Comparison of ENCODE assay signal across 10 mouse cellular contexts in the genomic region with DNA sequence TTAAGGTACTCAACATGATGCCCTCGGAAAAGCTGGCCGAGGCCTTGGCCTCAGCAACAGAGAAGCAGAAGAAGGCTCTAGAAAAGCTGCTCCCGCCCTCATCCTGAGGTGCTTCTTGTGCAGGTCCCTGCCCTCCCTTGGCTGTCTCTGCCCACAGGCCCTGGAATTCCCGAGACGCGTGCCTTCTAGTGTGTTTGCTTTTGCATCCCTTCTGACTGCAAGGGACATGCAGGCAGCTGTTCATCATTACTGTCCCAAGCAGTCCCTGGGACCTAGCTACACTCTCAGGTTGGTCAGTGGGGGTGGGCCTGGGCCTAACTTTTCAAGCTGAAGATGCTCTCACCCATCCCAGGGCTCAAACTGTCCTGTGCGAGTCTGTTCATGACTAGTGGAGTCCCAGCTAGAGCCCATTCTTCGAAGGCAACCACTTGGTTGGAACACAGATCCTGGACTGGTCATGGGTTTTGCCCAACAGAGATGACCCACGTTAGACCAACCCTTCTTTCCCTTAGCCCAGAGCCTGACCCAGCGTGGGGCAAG. TPM values are rescaled to one million over a fixed set of nuclear protein-coding genes. Genes with fewer than 3 reads are reported as not detected.
A peak's percentile ranks its signal among the peaks of the same experiment; 100 is the strongest.
DNase-seq lines count a peak whose midpoint lies in the region; ATAC-seq and TF ChIP-seq lines count a peak whose summit lies in the region.
"Had no signal": no experiment of that assay in that cellular context is flagged by ENCODE, and none has a peak within 500 bp of the region (broad histone marks: within the 10 kb centered on the region; RNA-seq: fewer than 3 reads in every experiment).

No protein-coding gene starts in this region.

- H3K9ac ChIP-seq in liver, embryonic 13.5 days = no peak overlapping the region
- H3K9ac ChIP-seq in liver, embryonic 11.5 days (ENCODE audit: low read depth, low read length) = no peak overlapping the region
- H3K9ac ChIP-seq in forebrain, postnatal 0 days = no peak overlapping the region
- H3K9ac ChIP-seq in midbrain, embryonic 16.5 days (ENCODE audit: low read depth, low read length) = no peak overlapping the region

- peaks cover 60% of the 10 kb centered on the region for H3K36me3 ChIP-seq in liver, embryonic 13.5 days
- H3K36me3 ChIP-seq in liver, embryonic 11.5 days (ENCODE audit: control insufficient read depth, insufficient read depth, low read length) = peaks cover 47% of the 10 kb centered on the region
- peaks cover 67% of the 10 kb centered on the region for H3K36me3 ChIP-seq in forebrain, postnatal 0 days (ENCODE audit: insufficient read depth)
- H3K36me3 ChIP-seq in midbrain, embryonic 16.5 days (ENCODE audit: control insufficient read depth, insufficient read depth, low read length) = peaks cover 8% of the 10 kb centered on the region

- peak overlapping the region; percentile 86; the same call in 1 of the 2 replicates for H3K4me3 ChIP-seq in liver, embryonic 13.5 days (replicated peaks)
- no peak overlapping the region for H3K4me3 ChIP-seq in liver, embryonic 11.5 days (ENCODE audit: low read depth, low read length)
- H3K4me3 ChIP-seq in forebrain, postnatal 0 days (ENCODE audit: low read depth, low read length) = no peak overlapping the region
- H3K4me3 ChIP-seq in midbrain, embryonic 16.5 days (ENCODE audit: low read depth, low read length) = no peak overlapping the region

- H3K4me1 ChIP-seq in liver, embryonic 13.5 days (replicated peaks) = peaks cover 24% of the 10 kb centered on the region
- peaks cover 5% of the 10 kb centered on the region for H3K4me1 ChIP-seq in liver, embryonic 11.5 days (replicated peaks; ENCODE audit: control insufficient read depth, insufficient read depth, low read length)
- H3K4me1 ChIP-seq in forebrain, postnatal 0 days (ENCODE audit: insufficient read depth) = peaks cover 8% of the 10 kb centered on the region; the same call in 1 of the 2 replicates
- peaks cover 15% of the 10 kb centered on the region; the same call in 1 of the 2 replicates for H3K4me1 ChIP-seq in midbrain, embryonic 16.5 days (ENCODE audit: control insufficient read depth, insufficient read depth, low read length)

- DNase-seq in heart, adult 11 months = peak; percentile 93
- DNase-seq in heart, postnatal 25 days (ENCODE audit: low spot score) = no peak
- DNase-seq in liver, embryonic 13.5 days = no peak
- DNase-seq in liver, embryonic 11.5 days (ENCODE audit: low spot score) = no peak
- DNase-seq in forebrain, postnatal 0 days = no peak
- DNase-seq in urinary bladder, adult 18-20 months (ENCODE audit: low spot score in 2 of 2) = no peak
- DNase-seq: cerebellum, adult 11 months had no signal

- intact Hi-C loops in heart, postnatal 25 days (cut with DNase I) = loop anchor here (2.0 kb wide), 1 partner anchor 54 kb away; the partner anchor contains the start of gene Mgrn1

- H3K4me2 ChIP-seq in liver, embryonic 13.5 days = peak overlapping the region; percentile 97
- H3K4me2 ChIP-seq in liver, embryonic 11.5 days = no peak overlapping the region; the same call in 1 of the 2 replicates
- 0 out of 2 replicates have a peak overlapping the region, but pooled peaks have one; percentile 95 for H3K4me2 ChIP-seq in forebrain, postnatal 0 days (ENCODE audit: low read depth)
- peak overlapping the region; percentile 79 for H3K4me2 ChIP-seq in midbrain, embryonic 16.5 days (ENCODE audit: low read length)

- no peak for TF ChIP-seq CTCF in forebrain, postnatal 0 days (IDR thresholded peaks at IDR 0.05; ENCODE audit: low read depth)

- H3K27ac ChIP-seq in liver, embryonic 13.5 days = no peak overlapping the region
- no peak overlapping the region for H3K27ac ChIP-seq in liver, embryonic 11.5 days (ENCODE audit: low read depth, low read length)
- H3K27ac ChIP-seq in forebrain, postnatal 0 days (ENCODE audit: low read depth, low read length) = no peak overlapping the region
- H3K27ac ChIP-seq in midbrain, embryonic 16.5 days (ENCODE audit: low read length) = no peak overlapping the region
- H3K27ac ChIP-seq: liver, embryonic 14.5 days had no signal

- no peak for ATAC-seq in liver, embryonic 13.5 days (ENCODE audit: low read depth)
- no peak for ATAC-seq in liver, embryonic 11.5 days (replicated peaks; ENCODE audit: low FRiP score)
- no peak for ATAC-seq in forebrain, postnatal 0 days
- ATAC-seq in midbrain, embryonic 16.5 days = no peak
- ATAC-seq in megakaryocyte progenitor cell, adult 5-6 weeks (replicated peaks; ENCODE audit: poor library complexity) = no peak

- H3K27me3 ChIP-seq in liver, embryonic 13.5 days = no peaks in the 10 kb centered on the region
- H3K27me3 ChIP-seq in liver, embryonic 11.5 days (replicated peaks; ENCODE audit: control insufficient read depth, insufficient read depth, low read length) = no peaks in the 10 kb centered on the region
- H3K27me3 ChIP-seq in forebrain, postnatal 0 days (ENCODE audit: insufficient read depth, low read length) = no peaks in the 10 kb centered on the region
- no peaks in the 10 kb centered on the region for H3K27me3 ChIP-seq in midbrain, embryonic 16.5 days (ENCODE audit: control insufficient read depth, insufficient read depth, low read depth, low read length)

- 80% methylated on average over 10 of the region's 10 CpGs for WGBS in liver, embryonic 13.5 days (ENCODE audit: insufficient replicate concordance)
- 90% methylated on average over 10 of the region's 10 CpGs for WGBS in liver, embryonic 11.5 days
- 93% methylated on average over 10 of the region's 10 CpGs for WGBS in forebrain, postnatal 0 days
- WGBS in midbrain, embryonic 16.5 days = 93% methylated on average over 10 of the region's 10 CpGs

- H3K9me3 ChIP-seq in liver, embryonic 13.5 days (replicated peaks) = no peaks in the 10 kb centered on the region
- H3K9me3 ChIP-seq in liver, embryonic 11.5 days (ENCODE audit: control insufficient read depth, low read length) = no peaks in the 10 kb centered on the region
- H3K9me3 ChIP-seq in forebrain, postnatal 0 days (ENCODE audit: low read length) = no peaks in the 10 kb centered on the region
- no peaks in the 10 kb centered on the region for H3K9me3 ChIP-seq in midbrain, embryonic 16.5 days (replicated peaks; ENCODE audit: control insufficient read depth, low read length, poor library complexity, severe bottlenecking)

RNA-seq across cellular contexts. Expression of gene Nudt16l1, which starts 1.8 kb away (rescaled TPM):
- total RNA-seq in heart, postnatal 25 days (2021) = 10 to 100 TPM; 20.5 to 24.3 TPM
- polyA plus RNA-seq in liver, embryonic 13.5 days (2015; fragmentation: Nextera tagmentation; extraction: Ambion mirVana) = 53.6 and 55.1 TPM in 2 replicates
- polyA plus RNA-seq in liver, embryonic 11.5 days (2014; fragmentation: Nextera tagmentation; extraction: Ambion mirVana) = 102 and 103 TPM in 2 replicates
- total RNA-seq in forebrain, postnatal 0 days (2014; rRNA removed) = 36.6 and 40.0 TPM in 2 replicates
- polyA plus RNA-seq in forebrain, postnatal 0 days (2015; fragmentation: Nextera tagmentation; extraction: Ambion mirVana) = 133 and 140 TPM in 2 replicates
- polyA plus RNA-seq in midbrain, embryonic 16.5 days (2015; fragmentation: Nextera tagmentation; extraction: Ambion mirVana) = 117 and 119 TPM in 2 replicates
- total RNA-seq in megakaryocyte progenitor cell, adult 5-6 weeks (2015) = 25.2 and 30.1 TPM in 2 replicates
- 18.9 and 19.3 TPM in 2 replicates for total RNA-seq in megakaryocyte progenitor cell, adult 5-6 weeks (2017)

RNA-seq across cellular contexts. Expression of gene Anks3, which starts 23.6 kb away (rescaled TPM):
- 10 to 100 TPM; 13.8 to 14.1 TPM for total RNA-seq in heart, postnatal 25 days (2021)
- polyA plus RNA-seq in liver, embryonic 13.5 days (2015; fragmentation: Nextera tagmentation; extraction: Ambion mirVana) = 12.1 and 13.9 TPM in 2 replicates
- polyA plus RNA-seq in liver, embryonic 11.5 days (2014; fragmentation: Nextera tagmentation; extraction: Ambion mirVana) = 28.1 and 30.0 TPM in 2 replicates
- 55.6 and 58.6 TPM in 2 replicates for total RNA-seq in forebrain, postnatal 0 days (2014; rRNA removed)
- 34.8 and 37.6 TPM in 2 replicates for polyA plus RNA-seq in forebrain, postnatal 0 days (2015; fragmentation: Nextera tagmentation; extraction: Ambion mirVana)
- polyA plus RNA-seq in midbrain, embryonic 16.5 days (2015; fragmentation: Nextera tagmentation; extraction: Ambion mirVana) = 75.1 and 78.8 TPM in 2 replicates
- 16.2 and 18.5 TPM in 2 replicates for total RNA-seq in megakaryocyte progenitor cell, adult 5-6 weeks (2015)
- 18.2 and 24.9 TPM in 2 replicates for total RNA-seq in megakaryocyte progenitor cell, adult 5-6 weeks (2017)

RNA-seq across cellular contexts. Expression of gene Mgrn1, which starts 54.3 kb away (rescaled TPM):
- 100 to 1,000 TPM; 147 to 148 TPM for total RNA-seq in heart, postnatal 25 days (2021)
- polyA plus RNA-seq in liver, embryonic 13.5 days (2015; fragmentation: Nextera tagmentation; extraction: Ambion mirVana) = 22.6 and 24.5 TPM in 2 replicates
- 50.5 and 52.5 TPM in 2 replicates for polyA plus RNA-seq in liver, embryonic 11.5 days (2014; fragmentation: Nextera tagmentation; extraction: Ambion mirVana)
- total RNA-seq in forebrain, postnatal 0 days (2014; rRNA removed) = 123 and 167 TPM in 2 replicates
- 96.1 and 109 TPM in 2 replicates for polyA plus RNA-seq in forebrain, postnatal 0 days (2015; fragmentation: Nextera tagmentation; extraction: Ambion mirVana)
- polyA plus RNA-seq in midbrain, embryonic 16.5 days (2015; fragmentation: Nextera tagmentation; extraction: Ambion mirVana) = 118 and 126 TPM in 2 replicates
- 20.5 and 23.2 TPM in 2 replicates for total RNA-seq in megakaryocyte progenitor cell, adult 5-6 weeks (2015)
- 12.6 and 18.2 TPM in 2 replicates for total RNA-seq in megakaryocyte progenitor cell, adult 5-6 weeks (2017)

RNA-seq across cellular contexts. Expression of gene Sept12, which starts 57.3 kb away (rescaled TPM):
- total RNA-seq in heart, postnatal 25 days (2021) = not detected
- polyA plus RNA-seq in liver, embryonic 13.5 days (2015; fragmentation: Nextera tagmentation; extraction: Ambion mirVana) = not detected in 2 replicates
- polyA plus RNA-seq in liver, embryonic 11.5 days (2014; fragmentation: Nextera tagmentation; extraction: Ambion mirVana) = not detected in 2 replicates
- not detected in 2 replicates for total RNA-seq in forebrain, postnatal 0 days (2014; rRNA removed)
- polyA plus RNA-seq in forebrain, postnatal 0 days (2015; fragmentation: Nextera tagmentation; extraction: Ambion mirVana) = not detected in 2 replicates
- not detected in 2 replicates for polyA plus RNA-seq in midbrain, embryonic 16.5 days (2015; fragmentation: Nextera tagmentation; extraction: Ambion mirVana)
- total RNA-seq in megakaryocyte progenitor cell, adult 5-6 weeks (2015) = not detected in 2 replicates
- not detected in 2 replicates for total RNA-seq in megakaryocyte progenitor cell, adult 5-6 weeks (2017)
